Mouse (Mus musculus): ENCODE measurements around the gene Rbm28. TPM values are rescaled to one million over a fixed set of nuclear protein-coding genes. Genes with fewer than 3 reads are reported as not detected.

The Rbm28 gene
- polyA plus RNA-seq, 1 experiment from 2014 or later = 26.2 TPM

GRCm38 (mm10) chr6:29126878-29127426, 37.9 kb downstream of the Rbm28 start:
- WGBS = 89% methylated on average over 7 of the region's 7 CpGs

GRCm38 (mm10) chr6:29119990-29120389, 44.8 kb downstream of the Rbm28 start:
- no peak for ATAC-seq (ENCODE audit: extremely low read depth, insufficient number of reproducible peaks, low FRiP score, low TSS enrichment)
- WGBS = 73% methylated on average over 13 of the region's 13 CpGs

More at GRCm38 (mm10) chr6:29126878-29127426, 37.9 kb downstream of the Rbm28 start:
- Histone ChIP-seq H3K9me3 (no peaks in the 10 kb centered on the region), H3K27me3 (replicated peaks) (no peaks in the 10 kb centered on the region), H3K36me3 (peaks cover 89% of the 10 kb centered on the region), H3K4me2 (no peak overlapping the region), H3K27ac (replicated peaks) (no peak overlapping the region), H3K9ac (no peak overlapping the region), H3K4me3 (no peak overlapping the region), H3K4me1 (no peaks in the 10 kb centered on the region)
- ATAC-seq (ENCODE audit: extremely low read depth, insufficient number of reproducible peaks, low FRiP score, low TSS enrichment) = no peak

GRCm38 (mm10) chr6:29118963-29119362, 45.8 kb downstream of the Rbm28 start:
- Histone ChIP-seq H3K9ac (no peak overlapping the region), H3K36me3 (peaks cover 10% of the 10 kb centered on the region), H3K4me2 (no peak overlapping the region), H3K4me3 (no peak overlapping the region), H3K27me3 (replicated peaks) (no peaks in the 10 kb centered on the region), H3K9me3 (no peaks in the 10 kb centered on the region), H3K4me1 (no peaks in the 10 kb centered on the region), H3K27ac (replicated peaks) (no peak overlapping the region)
- WGBS = 62% methylated on average over 4 of the region's 4 CpGs
- ATAC-seq (ENCODE audit: extremely low read depth, insufficient number of reproducible peaks, low FRiP score, low TSS enrichment) = no peak

More at GRCm38 (mm10) chr6:29119990-29120389, 44.8 kb downstream of the Rbm28 start:
- no peak overlapping the region for H3K27ac ChIP-seq (replicated peaks)
- no peak overlapping the region for H3K4me2 ChIP-seq
- no peaks in the 10 kb centered on the region for H3K27me3 ChIP-seq (replicated peaks)
- no peaks in the 10 kb centered on the region for H3K9me3 ChIP-seq
- no peak overlapping the region for H3K4me3 ChIP-seq
- no peak overlapping the region for H3K9ac ChIP-seq
- no peaks in the 10 kb centered on the region for H3K4me1 ChIP-seq
- H3K36me3 ChIP-seq = peaks cover 19% of the 10 kb centered on the region

GRCm38 (mm10) chr6:29118231-29118630, 46.6 kb downstream of the Rbm28 start:
- Histone ChIP-seq H3K4me1 (no peaks in the 10 kb centered on the region), H3K4me2 (no peak overlapping the region)
- no peak for ATAC-seq (ENCODE audit: extremely low read depth, insufficient number of reproducible peaks, low FRiP score, low TSS enrichment)

GRCm38 (mm10) chr6:29117417-29118104, 47.2 kb downstream of the Rbm28 start:
- Histone ChIP-seq H3K27ac (replicated peaks) (no peak overlapping the region), H3K4me3 (no peak overlapping the region), H3K9me3 (peaks cover 1% of the 10 kb centered on the region; the same call in 1 of the 2 replicates), H3K36me3 (no peaks in the 10 kb centered on the region), H3K9ac (no peak overlapping the region), H3K4me2 (no peak overlapping the region), H3K27me3 (replicated peaks) (no peaks in the 10 kb centered on the region), H3K4me1 (no peaks in the 10 kb centered on the region)
- ATAC-seq (ENCODE audit: extremely low read depth, insufficient number of reproducible peaks, low FRiP score, low TSS enrichment) = no peak
- 62% methylated on average over 7 of the region's 7 CpGs for WGBS

More at GRCm38 (mm10) chr6:29118231-29118630, 46.6 kb downstream of the Rbm28 start:
- H3K27ac ChIP-seq (replicated peaks) = no peak overlapping the region
- H3K9ac ChIP-seq = no peak overlapping the region
- H3K9me3 ChIP-seq = no peaks in the 10 kb centered on the region
- H3K4me3 ChIP-seq = no peak overlapping the region
- no peaks in the 10 kb centered on the region for H3K27me3 ChIP-seq (replicated peaks)
- H3K36me3 ChIP-seq = peaks cover 4% of the 10 kb centered on the region; the same call in 1 of the 2 replicates

GRCm38 (mm10) chr6:29115756-29116155, 49.0 kb downstream of the Rbm28 start:
- WGBS = 61% methylated on average over 7 of the region's 7 CpGs
- ATAC-seq (ENCODE audit: extremely low read depth, insufficient number of reproducible peaks, low FRiP score, low TSS enrichment) = no peak
- no peak overlapping the region for H3K27ac ChIP-seq (replicated peaks)

GRCm38 (mm10) chr6:29111501-29111900, 53.3 kb downstream of the Rbm28 start:
- Histone ChIP-seq H3K9me3 (peaks cover 19% of the 10 kb centered on the region), H3K36me3 (no peaks in the 10 kb centered on the region), H3K9ac (no peak overlapping the region), H3K27me3 (replicated peaks) (no peaks in the 10 kb centered on the region), H3K4me3 (no peak overlapping the region), H3K27ac (replicated peaks) (no peak overlapping the region), H3K4me1 (no peaks in the 10 kb centered on the region), H3K4me2 (no peak overlapping the region)
- no peak for ATAC-seq (ENCODE audit: extremely low read depth, insufficient number of reproducible peaks, low FRiP score, low TSS enrichment)
- 82% methylated on average over 4 of the region's 4 CpGs for WGBS

More at GRCm38 (mm10) chr6:29115756-29116155, 49.0 kb downstream of the Rbm28 start:
- no peak overlapping the region for H3K4me2 ChIP-seq
- no peaks in the 10 kb centered on the region for H3K36me3 ChIP-seq
- no peaks in the 10 kb centered on the region for H3K4me1 ChIP-seq
- H3K9me3 ChIP-seq = peaks cover 18% of the 10 kb centered on the region
- no peak overlapping the region for H3K9ac ChIP-seq
- H3K27me3 ChIP-seq (replicated peaks) = no peaks in the 10 kb centered on the region
- H3K4me3 ChIP-seq = no peak overlapping the region

GRCm38 (mm10) chr6:29108376-29108775, 56.4 kb downstream of the Rbm28 start:
- no peak overlapping the region for H3K27ac ChIP-seq (replicated peaks)
- no peaks in the 10 kb centered on the region for H3K36me3 ChIP-seq
- no peak overlapping the region for H3K9ac ChIP-seq
- 39% methylated on average over 1 of the region's 1 CpGs for WGBS
- H3K4me3 ChIP-seq = no peak overlapping the region
- H3K4me1 ChIP-seq = no peaks in the 10 kb centered on the region
- H3K27me3 ChIP-seq (replicated peaks) = no peaks in the 10 kb centered on the region
- H3K4me2 ChIP-seq = no peak overlapping the region
- ATAC-seq (ENCODE audit: extremely low read depth, insufficient number of reproducible peaks, low FRiP score, low TSS enrichment) = no peak
- peaks cover 19% of the 10 kb centered on the region for H3K9me3 ChIP-seq

GRCm38 (mm10) chr6:29101248-29101864, 63.5 kb downstream of the Rbm28 start:
- Histone ChIP-seq H3K36me3 (no peaks in the 10 kb centered on the region), H3K4me2 (no peak overlapping the region), H3K4me1 (0 out of 2 replicates have a peak, but pooled peaks cover 3% of the 10 kb centered on the region), H3K27me3 (replicated peaks) (no peaks in the 10 kb centered on the region), H3K9ac (no peak overlapping the region), H3K9me3 (no peaks in the 10 kb centered on the region), H3K27ac (replicated peaks) (no peak overlapping the region), H3K4me3 (no peak overlapping the region)
- 73% methylated on average over 9 of the region's 9 CpGs for WGBS
- ATAC-seq (ENCODE audit: extremely low read depth, insufficient number of reproducible peaks, low FRiP score, low TSS enrichment) = no peak

GRCm38 (mm10) chr6:29100423-29100822, 64.4 kb downstream of the Rbm28 start:
- WGBS = 24% methylated on average over 3 of the region's 3 CpGs
- no peak for ATAC-seq (ENCODE audit: extremely low read depth, insufficient number of reproducible peaks, low FRiP score, low TSS enrichment)
- 0 out of 2 replicates have a peak, but pooled peaks cover 3% of the 10 kb centered on the region for H3K4me1 ChIP-seq

GRCm38 (mm10) chr6:29099536-29100170, 65.2 kb downstream of the Rbm28 start:
- Histone ChIP-seq H3K27ac (replicated peaks) (no peak overlapping the region), H3K36me3 (no peaks in the 10 kb centered on the region), H3K4me2 (no peak overlapping the region), H3K4me1 (0 out of 2 replicates have a peak, but pooled peaks cover 3% of the 10 kb centered on the region), H3K9ac (no peak overlapping the region), H3K9me3 (no peaks in the 10 kb centered on the region; the same call in 1 of the 2 replicates), H3K27me3 (replicated peaks) (no peaks in the 10 kb centered on the region), H3K4me3 (no peak overlapping the region)
- ATAC-seq (ENCODE audit: extremely low read depth, insufficient number of reproducible peaks, low FRiP score, low TSS enrichment) = no peak
- 71% methylated on average over 14 of the region's 14 CpGs for WGBS

More at GRCm38 (mm10) chr6:29100423-29100822, 64.4 kb downstream of the Rbm28 start:
- Histone ChIP-seq H3K27ac (replicated peaks) (no peak overlapping the region), H3K4me3 (no peak overlapping the region), H3K9ac (no peak overlapping the region), H3K27me3 (replicated peaks) (no peaks in the 10 kb centered on the region), H3K9me3 (no peaks in the 10 kb centered on the region), H3K4me2 (no peak overlapping the region), H3K36me3 (no peaks in the 10 kb centered on the region)
